Mouse (Mus musculus): Measurements from ENCODE around the gene Arid1b.

- no peak for TF ChIP-seq MAFK (IDR thresholded peaks at IDR 0.05; ENCODE audit: insufficient read depth, low read depth, low read length)
- TF ChIP-seq ZNF384 (IDR thresholded peaks at IDR 0.05; ENCODE audit: low read depth, low read length): no peak
- TF ChIP-seq CHD2 (IDR thresholded peaks at IDR 0.05; ENCODE audit: low read depth, low read length): no peak
Observed at GRCm38 (mm10) chr17:5085004-5085403, 90.9 kb downstream of the Arid1b start.

Data from ES-E14 (cell line).